Mouse (Mus musculus) heart, adult 2 months (tissue): ENCODE measurements at regions not wholly inside any gene's neighbourhood (a gene's known extent, or its start where the extent isn't known, plus 50 kb on each side); places are given as distances from the start of the nearest gene placed in this dataset.

ENCODE experiments used
- DNase-seq, 2 experiments: peaks; one replicate each; pipeline ENCODE4 v3.0.0; 2021
- H3K27ac ChIP-seq: fragments of 200-600 bp; 2 replicates; pipeline ENCODE4 v1.8.1; 2022
- H3K27me3 ChIP-seq: fragments of 200-500 bp; 2 replicates; pipeline ENCODE4 v1.6.1; 2012; ENCODE audit warnings: mild to moderate bottlenecking, low read length, inconsistent platforms, mixed read lengths; ENCODE audit not compliant: control insufficient read depth, insufficient read depth
- H3K36me3 ChIP-seq: fragments of 200-500 bp; 2 replicates; pipeline ENCODE4 v1.6.1; 2012; ENCODE audit warnings: low read length, inconsistent platforms; ENCODE audit not compliant: control insufficient read depth, insufficient read depth
- H3K4me1 ChIP-seq: fragments of 200-500 bp; 2 replicates; pipeline ENCODE4 v1.6.1; 2011; ENCODE audit warnings: low read length; ENCODE audit not compliant: control insufficient read depth, insufficient read depth
- H3K4me3 ChIP-seq: fragments of 200-600 bp; 2 replicates; pipeline ENCODE4 v1.8.1; 2022
- H3K79me2 ChIP-seq: fragments of 200-500 bp; replicated peaks from 2 replicates; pipeline ENCODE4 v1.6.1; 2012; ENCODE audit warnings: mild to moderate bottlenecking, inconsistent platforms, low read length, moderate library complexity, mixed read lengths; ENCODE audit not compliant: control insufficient read depth, insufficient read depth
- H3K9ac ChIP-seq: fragments of 200-500 bp; 2 replicates; pipeline ENCODE4 v1.6.1; 2012; ENCODE audit warnings: low read depth, mild to moderate bottlenecking, control low read depth, inconsistent platforms, low read length, mixed read lengths
- CTCF ChIP-seq: fragments of 200-600 bp; IDR thresholded peaks from 2 replicates; pipeline ENCODE4 v1.8.1; 2022; ENCODE audit warnings: antibody characterized with exemption, mild to moderate bottlenecking, moderate library complexity
- EP300 ChIP-seq: fragments of 200-500 bp; IDR thresholded peaks from 2 replicates; pipeline ENCODE4 v1.6.1; 2011; ENCODE audit warnings: low read depth, low read length, control low read depth; ENCODE audit not compliant: insufficient read depth
- POLR2A ChIP-seq: fragments of 200-500 bp; IDR thresholded peaks from 2 replicates; pipeline ENCODE4 v1.6.1; 2011; ENCODE audit warnings: mild to moderate bottlenecking, low read depth, low read length, control low read depth; ENCODE audit not compliant: insufficient read depth
- WGBS: fragments of 180-500 bp; shearing (Covaris S2); methylation state at CpG from one replicate; pipeline ENCODE4 v1.1.7; 2018; 5-methylcytosine and 5-hydroxymethylcytosine counted together
- intact Hi-C: fragments of 180-260 bp; cut with DNase I; formaldehyde crosslinking; loops from one replicate; pipeline ENCODE4 v1.15.1; 2025

DNA sequence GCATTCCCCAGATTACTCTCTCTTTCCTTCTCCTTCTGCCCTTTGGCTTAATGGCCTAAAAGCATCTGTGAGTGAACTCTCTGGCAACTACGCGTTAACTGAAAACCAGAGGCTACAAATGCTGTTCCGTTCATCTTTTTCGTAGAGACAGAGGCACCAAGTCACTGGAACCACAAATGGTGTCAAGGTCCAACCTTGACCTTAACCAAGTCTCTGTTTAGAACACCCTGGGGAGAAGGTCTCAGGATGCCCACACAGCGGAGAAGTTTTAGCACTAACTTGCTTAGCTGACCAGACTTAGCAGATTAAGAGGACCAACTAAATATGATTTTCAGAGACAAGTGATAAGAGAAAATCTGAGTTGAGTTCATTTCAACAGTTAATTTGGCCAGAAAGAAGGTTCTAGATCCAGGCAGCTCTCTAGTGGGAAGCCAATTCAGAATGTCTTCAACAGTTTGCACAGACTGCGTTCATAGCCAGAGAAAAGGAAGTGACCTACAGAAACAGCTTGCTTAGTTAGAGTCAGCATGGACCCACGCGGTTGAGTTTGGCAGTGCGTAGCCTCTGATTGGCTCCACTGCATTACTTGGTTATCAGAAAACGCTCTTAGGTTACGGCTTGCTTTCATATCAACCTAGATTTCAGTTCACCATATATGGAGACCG, 169.8 kb downstream of the Ly86 start:
- Histone ChIP-seq H3K9ac (no peak overlapping the region), H3K27me3 (no peaks in the 10 kb centered on the region), H3K27ac (peak overlapping the region; percentile 96), H3K4me1 (peaks cover 12% of the 10 kb centered on the region), H3K79me2 (no peaks in the 10 kb centered on the region), H3K4me3 (no peak overlapping the region), H3K36me3 (no peaks in the 10 kb centered on the region)
- WGBS, result 59% methylated on average over 12 of the region's 12 CpGs
- intact Hi-C loops, result loop anchor here (2.0 to 5.0 kb wide), 2 partner anchors 22 to 37 kb away; no protein-coding TSS in a partner anchor
- DNase-seq, result no peak
- TF ChIP-seq EP300 (no peak), POLR2A (no peak), CTCF (no peak)

DNA sequence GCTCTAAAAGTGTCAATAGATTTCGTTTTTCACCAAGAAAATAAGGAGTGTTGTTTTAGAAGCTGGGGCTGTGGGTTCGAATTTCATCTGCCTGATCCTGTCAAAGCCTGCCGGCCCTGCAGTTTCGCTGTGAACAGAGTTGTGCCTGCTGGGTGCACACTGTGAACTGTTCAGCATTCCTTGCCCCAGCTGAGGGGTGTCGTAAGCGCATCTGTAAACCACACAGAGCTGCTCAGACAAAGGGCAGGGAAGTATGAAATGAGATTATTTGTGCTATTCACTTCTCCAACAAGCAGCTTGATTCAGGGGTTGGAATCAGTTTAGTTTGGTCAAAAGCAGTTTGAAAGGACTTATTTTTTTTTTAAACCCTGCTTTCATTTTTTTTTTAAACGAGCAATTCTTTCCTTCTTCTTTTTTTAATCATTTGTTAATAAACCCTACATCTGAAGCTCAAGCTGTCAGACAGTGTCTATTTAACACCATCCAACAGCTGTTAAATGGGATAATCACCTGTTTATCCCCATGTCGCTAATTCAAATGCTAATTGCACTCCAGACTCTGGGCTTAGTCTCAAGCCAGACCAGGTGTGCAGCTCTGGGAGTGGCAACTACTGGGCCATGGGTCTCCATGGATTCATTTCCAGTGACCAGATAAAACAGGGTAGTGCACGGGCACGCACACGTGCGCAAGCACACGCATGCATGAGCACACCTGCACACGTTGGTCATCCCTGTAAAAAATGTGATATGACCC, 172.2 kb downstream of the Ly86 start:
- no peak for DNase-seq
- Histone ChIP-seq H3K27me3 (no peaks in the 10 kb centered on the region), H3K36me3 (no peaks in the 10 kb centered on the region), H3K9ac (no peak overlapping the region), H3K27ac (no peak overlapping the region), H3K4me1 (peaks cover 6% of the 10 kb centered on the region), H3K4me3 (no peak overlapping the region), H3K79me2 (no peaks in the 10 kb centered on the region)
- whole genome bisulfite sequencing, result 85% methylated on average over 14 of the region's 14 CpGs
- intact Hi-C loops, result no loop called here
- no peak for TF ChIP-seq EP300
- no peak for TF ChIP-seq POLR2A
- TF ChIP-seq CTCF, result no peak

DNA sequence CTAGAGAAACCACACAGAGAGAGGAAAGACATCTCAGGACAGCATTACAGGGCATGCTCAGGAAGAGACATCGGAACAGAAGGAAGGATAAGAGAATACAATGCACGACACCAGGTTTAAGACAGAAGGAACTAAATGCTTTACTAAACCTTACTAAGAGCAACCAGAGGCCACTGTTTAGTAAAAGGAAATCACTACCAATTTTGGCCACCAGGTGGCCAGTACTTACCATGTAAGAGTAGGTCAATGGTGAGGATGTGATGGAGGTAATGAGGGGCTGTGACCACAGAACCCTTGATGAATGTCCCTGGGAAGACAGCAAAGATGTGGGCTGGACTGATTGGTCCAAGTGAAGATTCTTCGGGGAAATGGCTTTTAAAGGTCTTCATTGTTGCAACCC, 174.9 kb downstream of the Ly86 start:
- TF ChIP-seq CTCF, result peak; percentile 67
- TF ChIP-seq EP300, result no peak
- no peak for TF ChIP-seq POLR2A
- no peak for DNase-seq
- H3K36me3 ChIP-seq, result no peaks in the 10 kb centered on the region
- H3K27ac ChIP-seq, result no peak overlapping the region
- intact Hi-C loops, result no loop called here
- WGBS, result 72% methylated on average over 3 of the region's 3 CpGs
- H3K4me3 ChIP-seq, result no peak overlapping the region
- H3K4me1 ChIP-seq, result peaks cover 1% of the 10 kb centered on the region
- H3K9ac ChIP-seq, result no peak overlapping the region
- no peaks in the 10 kb centered on the region for H3K79me2 ChIP-seq
- H3K27me3 ChIP-seq, result 0 out of 2 replicates have a peak, but pooled peaks cover 1% of the 10 kb centered on the region

DNA sequence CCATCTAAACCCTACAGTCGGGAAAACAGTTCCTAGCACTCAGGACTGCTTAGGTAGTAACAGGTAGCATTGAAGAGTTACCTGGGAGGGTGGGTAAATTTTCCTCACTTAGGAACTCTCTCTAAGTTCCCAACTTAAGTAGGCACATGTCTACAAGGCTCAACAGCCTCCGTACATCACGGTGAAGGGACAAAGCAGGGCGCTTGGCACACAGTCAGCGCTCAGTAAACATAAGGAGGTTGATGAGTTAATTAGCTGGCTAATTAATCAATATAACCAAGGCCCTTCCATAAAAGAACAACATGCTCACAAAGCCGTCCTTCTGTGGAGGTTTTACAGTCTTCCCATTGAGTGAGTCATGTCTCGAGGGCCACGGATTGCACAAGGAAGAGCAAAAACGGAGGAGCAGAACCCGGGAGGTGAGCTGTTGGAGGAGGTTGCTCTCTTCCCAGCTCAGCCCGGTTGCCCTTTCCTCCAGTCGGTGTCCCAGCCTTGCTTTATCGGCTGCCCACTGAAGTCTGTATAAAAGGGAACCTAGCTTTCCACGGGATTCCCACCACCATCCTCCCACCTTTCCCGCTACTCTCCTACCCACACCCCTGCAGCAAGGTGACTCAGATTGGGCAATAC, 180.2 kb downstream of the Ly86 start:
- Histone ChIP-seq H3K36me3 (no peaks in the 10 kb centered on the region), H3K9ac (no peak overlapping the region), H3K4me1 (peaks cover 2% of the 10 kb centered on the region; the same call in 1 of the 2 replicates), H3K79me2 (no peaks in the 10 kb centered on the region), H3K27me3 (0 out of 2 replicates have a peak, but pooled peaks cover 1% of the 10 kb centered on the region), H3K27ac (no peak overlapping the region), H3K4me3 (no peak overlapping the region)
- 92% methylated on average over 15 of the region's 15 CpGs for WGBS
- intact Hi-C loops, result no loop called here
- TF ChIP-seq POLR2A, result no peak
- no peak for TF ChIP-seq CTCF
- TF ChIP-seq EP300, result no peak
- no peak for DNase-seq

DNA sequence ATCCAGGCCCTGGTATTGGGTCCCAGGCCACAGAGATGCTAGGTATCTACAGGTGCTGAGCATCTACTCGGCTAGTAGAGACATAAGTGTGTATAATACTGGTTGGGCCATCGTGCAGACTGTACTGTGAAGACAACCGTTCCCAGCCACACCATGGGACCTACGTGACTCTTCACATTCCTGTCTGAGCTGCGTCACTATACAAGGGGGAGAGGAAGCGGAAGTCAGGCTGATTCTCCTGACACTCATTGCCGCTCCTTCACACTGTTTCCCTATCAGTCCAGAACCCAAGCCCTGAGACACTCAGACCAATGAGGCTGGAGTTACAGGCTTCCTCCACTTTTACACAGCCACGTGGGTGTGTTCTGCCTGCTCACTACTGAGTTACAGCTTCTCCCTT, 181.1 kb downstream of the Ly86 start:
- H3K79me2 ChIP-seq, result no peaks in the 10 kb centered on the region
- no peak overlapping the region for H3K4me3 ChIP-seq
- peaks cover 2% of the 10 kb centered on the region; the same call in 1 of the 2 replicates for H3K4me1 ChIP-seq
- DNase-seq, result no peak
- no peaks in the 10 kb centered on the region for H3K36me3 ChIP-seq
- intact Hi-C loops, result no loop called here
- TF ChIP-seq POLR2A, result no peak
- TF ChIP-seq CTCF, result no peak
- TF ChIP-seq EP300, result no peak
- no peak overlapping the region for H3K27ac ChIP-seq
- no peak overlapping the region for H3K9ac ChIP-seq
- 0 out of 2 replicates have a peak, but pooled peaks cover 1% of the 10 kb centered on the region for H3K27me3 ChIP-seq
- 55% methylated on average over 8 of the region's 8 CpGs for WGBS
